Mouse (Mus musculus): ENCODE data around the gene Fcgr1. TPM values are rescaled to one million over a fixed set of nuclear protein-coding genes. Genes with fewer than 3 reads are reported as not detected.
"Not testable (repeated sequence)": the region's sequence is repeated elsewhere in the genome, so short reads cannot be mapped to it uniquely, and the experiment has no call there.

The Fcgr1 gene
- polyA plus RNA-seq, 1 experiment from 2014 or later = 4.7 TPM

- H3K9ac ChIP-seq = peak within 1 kb of the TSS; percentile 88
- H3K27me3 ChIP-seq = no peaks in the 10 kb centered on the region
- peak; percentile 86 for ATAC-seq (ENCODE audit: insufficient read depth)
- WGBS (ENCODE audit: insufficient replicate concordance) = under 1% methylated on average over 45 of the region's 45 CpGs
- H3K27ac ChIP-seq (replicated peaks) = peak within 1 kb of the TSS; percentile 100
- H3K4me2 ChIP-seq = peak within 1 kb of the TSS; percentile 80
- H3K9me3 ChIP-seq (replicated peaks) = no peaks in the 10 kb centered on the region
- H3K4me3 ChIP-seq (replicated peaks) = peak within 1 kb of the TSS; percentile 66
- no peaks in the 10 kb centered on the region for H3K36me3 ChIP-seq (replicated peaks)
- peaks cover 42% of the 10 kb centered on the region for H3K4me1 ChIP-seq (replicated peaks)
These were observed 24.0 kb downstream of the Fcgr1 start, which contains the start of gene Hist2h2bb for GRCm38 (mm10) chr3:96269511-96270474. Gene Hist2h2bb, plus strand, starts transcription at chr3:96269752.

GRCm38 (mm10) chr3:96268776-96269378, 24.9 kb downstream of the Fcgr1 start:
- Histone ChIP-seq H3K27ac (replicated peaks) (peak overlapping the region; percentile 100), H3K4me2 (peak overlapping the region; percentile 70), H3K9ac (peak overlapping the region; percentile 74), H3K4me3 (replicated peaks) (peak overlapping the region; percentile 66), H3K4me1 (replicated peaks) (peaks cover 50% of the 10 kb centered on the region)
- H3K36me3 ChIP-seq (replicated peaks); H3K27me3 ChIP-seq; H3K9me3 ChIP-seq (replicated peaks): not testable (repeated sequence)
- ATAC-seq (ENCODE audit: insufficient read depth) = peak; percentile 43
- WGBS (ENCODE audit: insufficient replicate concordance) = 0% methylated on average over 18 of the region's 44 CpGs

GRCm38 (mm10) chr3:96268051-96268775, 25.6 kb downstream of the Fcgr1 start, which contains the start of gene Hist2h3b:
Gene Hist2h3b, plus strand, starts transcription at chr3:96268654.
- no peaks in the 10 kb centered on the region for H3K27me3 ChIP-seq
- peaks cover 46% of the 10 kb centered on the region for H3K4me1 ChIP-seq (replicated peaks)
- WGBS (ENCODE audit: insufficient replicate concordance) = 20% methylated on average over 30 of the region's 30 CpGs
- ATAC-seq (ENCODE audit: insufficient read depth) = peak; percentile 35
- peak within 1 kb of the TSS; percentile 66 for H3K4me3 ChIP-seq (replicated peaks)
- no peaks in the 10 kb centered on the region for H3K9me3 ChIP-seq (replicated peaks)
- peak within 1 kb of the TSS; percentile 74 for H3K9ac ChIP-seq
- H3K27ac ChIP-seq (replicated peaks) = peak within 1 kb of the TSS; percentile 100
- no peaks in the 10 kb centered on the region for H3K36me3 ChIP-seq (replicated peaks)
- H3K4me2 ChIP-seq = peak within 1 kb of the TSS; percentile 70

GRCm38 (mm10) chr3:96267541-96267940, 26.2 kb downstream of the Fcgr1 start:
- no peaks in the 10 kb centered on the region for H3K9me3 ChIP-seq (replicated peaks)
- H3K36me3 ChIP-seq (replicated peaks) = no peaks in the 10 kb centered on the region
- H3K9ac ChIP-seq = peak overlapping the region; percentile 54; the same call in 1 of the 2 replicates
- peak overlapping the region; percentile 61 for H3K4me2 ChIP-seq
- 68% methylated on average over 4 of the region's 4 CpGs for WGBS (ENCODE audit: insufficient replicate concordance)
- H3K27ac ChIP-seq (replicated peaks) = peak overlapping the region; percentile 91
- peak overlapping the region; percentile 45 for H3K4me3 ChIP-seq (replicated peaks)
- H3K27me3 ChIP-seq = no peaks in the 10 kb centered on the region
- no peak for ATAC-seq (ENCODE audit: insufficient read depth)
- peaks cover 46% of the 10 kb centered on the region for H3K4me1 ChIP-seq (replicated peaks)

GRCm38 (mm10) chr3:96266132-96266710, 27.5 kb downstream of the Fcgr1 start:
- Histone ChIP-seq H3K4me2 (peak overlapping the region; percentile 16; the same call in 1 of the 2 replicates), H3K9me3 (replicated peaks) (no peaks in the 10 kb centered on the region), H3K27ac (replicated peaks) (peak overlapping the region; percentile 75), H3K9ac (peak overlapping the region; percentile 4), H3K4me1 (replicated peaks) (peaks cover 59% of the 10 kb centered on the region), H3K36me3 (replicated peaks) (no peaks in the 10 kb centered on the region), H3K4me3 (replicated peaks) (no peak overlapping the region), H3K27me3 (no peaks in the 10 kb centered on the region)
- 45% methylated on average over 8 of the region's 8 CpGs for WGBS (ENCODE audit: insufficient replicate concordance)
- ATAC-seq (ENCODE audit: insufficient read depth) = no peak

- Histone ChIP-seq H3K4me1 (replicated peaks) (peaks cover 55% of the 10 kb centered on the region), H3K9me3 (replicated peaks) (no peaks in the 10 kb centered on the region), H3K4me3 (replicated peaks) (peak overlapping the region; percentile 64), H3K27me3 (no peaks in the 10 kb centered on the region), H3K9ac (peak overlapping the region; percentile 70), H3K4me2 (peak overlapping the region; percentile 80), H3K27ac (replicated peaks) (peak overlapping the region; percentile 100), H3K36me3 (replicated peaks) (no peaks in the 10 kb centered on the region)
- no peak for ATAC-seq (ENCODE audit: insufficient read depth)
- WGBS (ENCODE audit: insufficient replicate concordance) = 55% methylated on average over 7 of the region's 7 CpGs
These were observed 29.3 kb downstream of the Fcgr1 start for GRCm38 (mm10) chr3:96264404-96264949.

GRCm38 (mm10) chr3:96263558-96264403, 30.0 kb downstream of the Fcgr1 start:
- no peaks in the 10 kb centered on the region for H3K9me3 ChIP-seq (replicated peaks)
- no peak for ATAC-seq (ENCODE audit: insufficient read depth)
- 5% methylated on average over 27 of the region's 27 CpGs for WGBS (ENCODE audit: insufficient replicate concordance)
- H3K27me3 ChIP-seq = no peaks in the 10 kb centered on the region
- peaks cover 55% of the 10 kb centered on the region for H3K4me1 ChIP-seq (replicated peaks)
- H3K4me3 ChIP-seq (replicated peaks) = peak overlapping the region; percentile 64
- H3K36me3 ChIP-seq (replicated peaks) = no peaks in the 10 kb centered on the region
- peak overlapping the region; percentile 80 for H3K4me2 ChIP-seq
- H3K9ac ChIP-seq = peak overlapping the region; percentile 70
- H3K27ac ChIP-seq (replicated peaks) = peak overlapping the region; percentile 100

- Histone ChIP-seq H3K36me3 (replicated peaks) (no peaks in the 10 kb centered on the region), H3K4me3 (replicated peaks) (peak within 1 kb of the TSS; percentile 64), H3K4me2 (peak within 1 kb of the TSS; percentile 80), H3K9me3 (replicated peaks) (no peaks in the 10 kb centered on the region), H3K27ac (replicated peaks) (peak within 1 kb of the TSS; percentile 100), H3K9ac (peak within 1 kb of the TSS; percentile 70), H3K4me1 (replicated peaks) (peaks cover 52% of the 10 kb centered on the region), H3K27me3 (no peaks in the 10 kb centered on the region)
- under 1% methylated on average over 40 of the region's 40 CpGs for WGBS (ENCODE audit: insufficient replicate concordance)
- ATAC-seq (ENCODE audit: insufficient read depth) = peak; percentile 86
These were observed 30.7 kb downstream of the Fcgr1 start, which contains the start of gene Hist2h4 for GRCm38 (mm10) chr3:96262979-96263550. Gene Hist2h4, minus strand, starts transcription at chr3:96263311.

GRCm38 (mm10) chr3:96262216-96262875, 31.4 kb downstream of the Fcgr1 start:
- H3K36me3 ChIP-seq (replicated peaks) = no peaks in the 10 kb centered on the region
- H3K4me1 ChIP-seq (replicated peaks) = peaks cover 47% of the 10 kb centered on the region
- H3K4me3 ChIP-seq (replicated peaks) = peak overlapping the region; percentile 64
- WGBS (ENCODE audit: insufficient replicate concordance) = under 1% methylated on average over 19 of the region's 19 CpGs
- H3K27me3 ChIP-seq = no peaks in the 10 kb centered on the region
- peak overlapping the region; percentile 100 for H3K27ac ChIP-seq (replicated peaks)
- ATAC-seq (ENCODE audit: insufficient read depth) = peak; percentile 71
- peak overlapping the region; percentile 70 for H3K9ac ChIP-seq
- peak overlapping the region; percentile 80 for H3K4me2 ChIP-seq
- no peaks in the 10 kb centered on the region for H3K9me3 ChIP-seq (replicated peaks)
